Mouse (Mus musculus) gastrocnemius, postnatal 36 days (tissue): ENCODE data around the gene Thoc2. TPM values are rescaled to one million over a fixed set of nuclear protein-coding genes. Genes with fewer than 3 reads are reported as not detected.
A peak's percentile ranks its signal among the peaks of the same experiment; 100 is the strongest.
"Not testable (repeated sequence)": the region's sequence is repeated elsewhere in the genome, so short reads cannot be mapped to it uniquely, and the experiment has no call there.

Source experiments
- DNase-seq, 2 experiments: peaks; one replicate each; pipeline ENCODE4 v3.0.0; 2022
- intact Hi-C: fragments of 180-260 bp; cut with DNase I; formaldehyde crosslinking; loops from one replicate; pipeline ENCODE4 v1.15.1; 2025
- long read RNA-seq, 2 experiments: library from polyadenylated mRNA; stranded (forward); transcript quantifications; one replicate each; pipeline ENCODE4 v2.0.0; 2021
- microRNA-seq, 2 experiments: library from miRNA; unstranded; fragments of <30 nt; microRNA quantifications; one replicate each; pipeline ENCODE4 v1.2.0; 2021
- total RNA-seq, 2 experiments: library from RNA; stranded (reverse); gene quantifications; 2 replicates each; pipeline ENCODE4 v1.2.3; 2021

The Thoc2 gene
- 10 to 100 TPM; 16.4 to 24.1 TPM for total RNA-seq
- long read RNA-seq, experiment 1, partial matches to known transcripts = 2 of 2 reads
- long read RNA-seq, experiment 1, other reads (novel, unspliced or antisense) = 0 of 2 reads
- long read RNA-seq, experiment 2, full-length matches to known transcripts = 1 of 3 reads
- long read RNA-seq, experiment 2, partial matches to known transcripts = 1 of 3 reads
- long read RNA-seq, experiment 2, other reads (novel, unspliced or antisense) = 1 of 3 reads

DNA sequence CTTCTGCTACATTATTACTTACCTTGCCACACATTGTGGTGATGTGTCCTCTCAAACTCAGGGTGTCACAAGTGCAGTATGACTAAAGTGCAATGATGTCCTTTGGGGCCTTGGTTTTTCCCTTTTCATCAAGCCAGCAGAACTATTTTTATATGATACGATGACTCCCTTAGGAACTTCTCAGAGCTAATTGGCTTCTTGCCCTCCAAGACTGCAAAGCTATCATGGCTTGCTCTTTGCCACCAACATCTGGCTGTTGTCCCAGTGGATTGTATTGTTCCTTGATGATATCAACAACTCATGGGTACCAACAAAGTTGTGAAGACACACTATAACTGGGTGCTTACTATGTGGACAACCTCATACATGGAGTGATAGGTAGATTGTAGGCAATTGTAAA is at the start of gene Thoc2:
Thoc2 (minus strand) TSS at position 101 of the 400 bp plus-strand sequence.
- intact Hi-C loops = no loop called here
- no peak for DNase-seq

DNA sequence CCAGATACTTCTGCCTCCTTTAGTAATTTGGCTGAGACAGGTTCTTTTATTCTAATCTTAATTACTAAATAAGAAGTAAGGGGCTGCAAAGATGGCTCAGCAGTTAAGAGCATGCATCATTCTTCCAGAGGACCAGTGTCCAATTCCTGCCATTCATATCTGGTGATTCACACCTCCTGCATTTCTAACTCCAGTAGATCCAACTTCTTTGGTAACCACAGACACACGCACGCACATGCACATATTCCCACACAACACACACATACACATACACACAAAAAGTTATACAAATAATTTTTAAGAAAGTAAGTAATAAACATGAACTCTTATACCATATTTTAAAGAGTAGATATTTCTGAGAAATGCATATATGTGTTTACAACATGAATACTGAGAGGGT is 49.6 kb upstream of the Thoc2 start:
- no peak for DNase-seq
- intact Hi-C loops = no loop called here

DNA sequence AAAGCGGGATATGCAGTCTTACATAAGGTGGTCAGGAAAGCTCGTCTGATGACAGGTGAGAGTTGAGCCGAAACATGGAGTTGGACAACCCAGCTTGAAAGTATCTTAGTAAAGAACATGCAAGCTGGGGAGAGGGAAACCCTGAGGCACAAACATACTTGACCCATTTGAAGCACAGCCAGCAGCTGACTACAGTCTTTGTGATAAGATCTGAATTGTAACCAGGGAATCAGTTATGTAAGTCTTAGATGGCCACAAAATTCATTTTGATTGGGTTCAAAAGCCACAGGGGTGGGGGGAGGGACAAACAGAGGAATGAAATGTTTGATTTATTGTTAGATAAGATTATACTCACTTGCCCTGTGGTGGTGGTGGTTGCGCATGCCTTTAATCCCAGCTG is 48.9 kb upstream of the Thoc2 start:
- no peak for DNase-seq
- intact Hi-C loops = no loop called here

DNA sequence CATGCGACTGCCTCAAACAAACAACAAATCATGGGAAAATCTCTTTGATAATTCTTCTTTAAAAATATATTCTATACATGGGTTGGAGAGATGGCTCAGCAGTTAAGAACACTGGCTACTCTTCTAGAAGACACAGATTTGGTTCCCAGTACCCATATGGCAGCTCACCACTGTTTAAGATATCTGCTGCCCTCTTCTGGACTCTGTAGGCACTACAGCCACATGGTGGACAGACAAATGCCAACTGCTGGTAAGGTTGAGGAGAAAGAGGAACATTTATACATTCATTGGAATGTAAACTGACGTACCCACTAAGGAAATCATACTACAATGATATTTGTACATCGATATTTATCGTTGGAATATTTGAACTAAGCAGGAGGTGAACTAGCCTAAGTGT is 36.7 kb upstream of the Thoc2 start:
- no peak for DNase-seq
- intact Hi-C loops = no loop called here

DNA sequence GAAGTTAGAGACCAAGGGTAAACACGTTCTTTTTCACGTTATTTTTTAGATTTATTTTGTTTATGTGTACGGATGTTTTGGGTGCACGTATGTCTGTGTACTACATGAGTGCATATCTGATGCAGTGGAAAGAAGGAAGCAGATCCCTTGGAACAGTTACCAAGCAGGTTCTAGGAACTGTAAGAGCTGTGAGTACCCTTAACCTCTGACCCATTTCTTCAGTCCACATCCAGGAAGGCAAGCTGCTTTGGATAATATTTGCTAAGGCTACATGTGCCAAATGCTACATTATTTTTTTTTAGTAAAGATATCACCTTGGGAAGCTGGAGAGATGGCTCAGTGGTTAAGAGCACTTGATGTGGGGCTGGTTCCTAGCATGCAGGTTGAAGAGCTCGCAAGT is 21.4 kb upstream of the Thoc2 start:
- intact Hi-C loops = no loop called here
- no peak for DNase-seq

DNA sequence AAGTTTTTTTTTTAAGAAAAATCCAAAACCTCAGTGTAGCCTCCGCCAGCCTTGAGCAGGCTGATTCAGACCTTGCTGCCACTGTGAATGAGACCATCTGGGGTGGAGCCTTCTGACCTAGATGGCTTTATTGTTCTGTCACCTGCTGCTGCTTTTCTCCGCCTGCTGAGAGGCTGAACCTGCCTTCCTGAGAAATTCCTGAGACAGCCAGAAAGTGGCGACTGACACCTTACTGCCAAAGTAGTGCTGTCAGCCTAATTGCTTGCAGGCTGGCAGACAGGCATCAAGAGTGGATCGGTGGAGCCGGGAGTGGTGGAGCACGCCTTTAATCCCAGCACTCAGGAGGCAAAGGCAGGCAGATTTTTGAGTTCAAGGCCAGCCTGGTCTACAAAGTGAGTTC is 11.3 kb upstream of the Thoc2 start:
- intact Hi-C loops = not testable (repeated sequence)

DNA sequence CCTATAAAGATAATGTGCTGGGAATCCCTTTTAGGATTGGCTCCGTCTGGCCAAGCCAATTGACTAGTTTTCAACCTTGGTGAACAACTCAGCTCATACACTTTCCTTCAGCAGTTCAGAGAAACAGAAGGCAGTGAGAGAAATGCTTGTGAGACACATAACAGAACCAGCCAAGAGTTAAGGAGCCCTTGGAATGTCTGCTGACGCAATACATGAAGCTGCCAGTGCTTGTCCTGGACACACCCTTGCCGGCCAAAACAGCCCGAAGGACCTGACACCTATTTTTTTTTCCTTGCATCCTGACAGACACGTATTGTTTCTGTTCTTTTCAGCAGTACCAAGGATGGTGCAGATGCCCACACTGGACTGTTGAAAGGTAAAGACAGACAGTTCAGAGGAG is 4.2 kb upstream of the Thoc2 start:
- intact Hi-C loops = no loop called here
- DNase-seq = no peak

More for the DNA sequence above, 11.3 kb upstream of the Thoc2 start:
- DNase-seq = not testable (repeated sequence)

DNA sequence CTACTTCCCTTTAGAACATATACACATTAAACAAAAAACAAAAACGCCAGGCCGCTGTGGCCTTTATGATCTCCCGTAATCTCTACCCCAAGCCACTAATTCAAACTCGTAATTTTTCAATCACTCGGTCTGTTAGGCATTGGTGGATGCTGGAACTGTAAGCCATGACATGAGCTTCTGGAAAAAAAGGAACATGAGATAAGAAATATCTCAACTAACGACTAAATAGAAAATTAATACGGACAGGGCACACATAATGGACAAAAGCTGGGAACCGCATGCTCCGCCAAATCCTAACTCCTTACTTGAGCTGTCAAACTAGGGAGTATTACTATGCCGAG is 8.4 kb downstream of the Thoc2 start:
- no peak for DNase-seq
- intact Hi-C loops = no loop called here

DNA sequence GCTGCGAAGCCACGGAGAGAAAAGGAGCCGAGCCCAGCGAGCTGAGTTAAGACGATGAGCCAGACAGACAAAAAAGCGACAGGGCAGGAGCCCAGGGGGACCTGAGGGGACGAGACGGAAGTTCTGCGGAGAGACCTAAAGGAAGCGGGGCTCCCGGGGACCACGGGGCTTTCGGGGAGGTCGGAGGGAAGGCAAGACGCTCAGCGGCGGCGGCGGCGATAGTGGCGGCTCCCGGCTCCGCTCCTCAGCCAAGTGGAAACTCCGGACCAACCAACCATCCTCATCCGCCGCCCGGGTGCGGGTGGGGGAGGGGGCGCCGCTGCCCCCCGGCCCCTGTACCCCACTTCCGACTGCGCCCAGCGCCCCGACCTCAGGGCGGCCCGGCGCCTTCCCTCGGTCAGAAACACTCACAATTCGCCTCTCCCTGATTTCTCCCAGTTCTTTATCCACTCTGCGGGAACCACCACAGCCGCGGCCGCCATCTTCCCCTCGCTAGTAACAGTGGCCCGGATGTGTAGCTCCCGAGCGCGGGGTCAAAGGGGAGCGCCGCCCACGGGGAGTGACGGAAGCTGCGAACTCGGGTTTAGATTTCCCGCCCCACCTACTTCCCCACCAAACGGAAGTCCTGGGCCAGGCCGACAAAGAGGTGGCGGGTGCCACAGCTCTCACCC is 8.9 kb downstream of the Thoc2 start:
- intact Hi-C loops = no loop called here
- peak; percentile 76 to 78 for DNase-seq

DNA sequence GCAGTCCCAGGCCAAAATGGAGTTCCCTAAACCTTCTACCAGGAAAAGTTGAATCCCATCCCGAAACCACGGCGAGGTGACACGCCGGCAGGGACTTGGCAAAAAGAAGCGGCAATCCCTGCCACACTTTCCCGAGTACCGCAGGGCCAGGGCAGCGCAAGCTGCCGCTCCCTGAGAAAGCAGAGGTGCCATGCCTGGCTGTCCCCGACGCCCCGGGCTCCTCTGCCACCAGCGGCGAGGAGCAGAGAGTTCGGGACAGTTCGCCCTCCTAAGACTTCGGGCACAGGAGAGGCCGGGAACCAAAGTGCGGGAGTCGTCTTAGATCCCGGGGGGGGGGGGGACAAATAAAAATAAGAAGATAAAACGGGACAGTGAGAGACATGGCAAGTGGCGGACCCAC is 9.5 kb downstream of the Thoc2 start:
- intact Hi-C loops = no loop called here
- peak in 1 of 2 experiments; percentile 13 for DNase-seq

DNA sequence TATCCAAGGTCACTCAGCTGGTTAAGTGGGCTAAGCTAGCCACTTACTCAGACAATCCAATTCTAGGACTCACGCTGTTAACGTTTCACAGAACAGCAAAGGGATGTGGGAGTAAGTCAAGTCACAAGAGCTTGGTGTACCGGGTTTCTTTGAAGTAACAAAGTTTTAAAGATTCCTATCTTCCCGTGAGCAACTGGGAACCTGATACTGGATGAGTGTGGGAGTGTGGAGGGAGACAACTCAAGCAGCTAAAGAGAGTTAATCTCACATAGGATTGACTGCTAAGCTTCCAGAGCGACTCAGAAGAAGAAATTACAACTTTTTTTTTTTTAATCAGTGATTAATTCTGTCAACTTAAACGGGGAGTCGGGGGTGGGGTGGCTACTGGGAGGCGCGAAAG is 10.0 kb downstream of the Thoc2 start:
- no peak for DNase-seq

DNA sequence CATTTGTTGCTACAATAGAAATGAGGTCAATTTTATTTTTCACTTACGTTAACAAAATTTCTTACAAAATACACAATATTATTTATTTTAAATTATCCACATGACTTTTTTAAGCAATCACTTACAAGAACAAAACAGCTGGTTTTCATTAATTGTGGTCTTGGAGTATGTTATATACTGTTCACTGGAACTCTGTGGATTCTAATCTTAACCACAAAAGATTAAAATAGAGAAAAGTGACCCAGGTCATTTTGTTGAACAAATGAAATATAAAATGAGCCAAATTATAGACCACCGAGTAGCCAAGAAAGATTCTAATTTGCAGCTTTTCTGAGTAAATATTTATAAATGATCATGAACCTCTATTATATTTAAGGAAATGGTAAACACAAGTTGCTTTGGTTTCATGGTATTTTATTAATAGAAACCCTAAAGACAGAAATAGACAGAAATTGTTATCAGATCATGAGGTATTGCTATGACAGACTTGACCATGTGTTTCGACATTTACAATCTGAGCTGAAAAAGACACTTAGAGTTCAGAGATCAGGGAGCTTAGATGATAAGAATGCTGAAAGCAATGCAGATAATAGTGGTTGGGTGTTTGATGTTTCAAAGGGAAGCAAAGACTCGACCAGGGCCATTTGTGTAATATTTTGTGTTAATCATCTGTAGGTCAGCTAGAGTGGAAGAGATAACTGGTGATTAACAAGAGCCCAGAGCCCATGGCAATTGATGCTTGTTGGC is 35.5 kb downstream of the Thoc2 start:
- intact Hi-C loops = no loop called here
- DNase-seq = no peak

More for the DNA sequence above, 10.0 kb downstream of the Thoc2 start:
- intact Hi-C loops = no loop called here

DNA sequence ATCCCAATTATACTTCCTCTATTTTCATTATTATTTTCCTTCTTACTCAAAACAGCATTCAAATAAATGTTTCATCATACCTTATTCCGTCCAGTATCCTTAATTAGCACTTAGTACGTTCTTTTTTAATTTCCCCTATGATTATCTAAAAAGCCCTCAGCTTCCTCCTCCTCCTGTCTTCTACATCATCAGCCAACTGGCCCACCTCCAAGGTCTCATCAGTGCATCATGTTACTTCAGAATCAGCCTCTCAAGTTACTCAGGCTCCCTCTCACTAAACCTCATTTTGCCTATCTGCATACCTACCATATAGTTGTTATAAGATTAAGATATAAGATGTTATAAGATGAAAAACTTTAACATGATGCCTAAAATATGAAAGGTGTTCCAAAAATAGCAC is 43.9 kb downstream of the Thoc2 start:
- no peak for DNase-seq

DNA sequence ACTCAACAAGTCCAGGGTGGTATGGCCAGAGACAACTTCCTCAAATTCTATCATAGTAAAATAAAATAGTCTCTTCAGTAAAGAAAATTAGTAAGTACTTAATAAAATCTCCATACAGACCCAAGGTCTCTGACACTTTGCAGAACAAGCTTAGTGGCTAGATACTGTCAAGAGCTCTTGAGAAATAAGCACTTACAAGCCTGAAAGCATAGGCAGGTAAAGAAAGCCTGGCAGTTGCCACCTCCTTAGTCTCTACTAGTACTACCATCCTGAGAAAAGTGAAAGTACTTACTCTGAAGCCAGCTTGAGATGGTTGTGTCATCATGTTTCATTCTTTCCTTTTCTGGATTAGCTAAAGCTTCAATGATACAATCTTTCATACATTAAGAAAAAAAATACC is 82.7 kb downstream of the Thoc2 start:
- no peak for DNase-seq
- intact Hi-C loops = no loop called here

More for the DNA sequence above, 43.9 kb downstream of the Thoc2 start:
- intact Hi-C loops = no loop called here

DNA sequence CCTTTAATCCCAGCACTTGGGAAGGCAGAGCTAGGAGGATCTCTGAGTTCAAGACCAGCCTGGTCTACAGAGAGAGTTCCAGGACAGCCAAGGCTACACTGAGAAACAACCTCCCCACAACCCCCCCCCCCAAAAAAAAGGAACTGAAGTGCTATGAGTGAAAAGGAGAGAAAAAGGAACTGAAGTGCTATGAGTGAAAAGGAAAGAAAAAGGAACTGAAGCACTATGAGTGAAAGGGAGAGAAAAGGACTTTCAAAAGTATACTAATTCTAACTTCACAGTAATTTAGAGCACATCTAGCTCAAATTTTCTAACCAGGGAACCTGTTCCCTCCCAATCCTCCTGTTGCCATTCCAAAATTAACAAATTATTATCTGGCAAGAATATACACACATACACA is 114.9 kb downstream of the Thoc2 start:
- DNase-seq = no peak

DNA sequence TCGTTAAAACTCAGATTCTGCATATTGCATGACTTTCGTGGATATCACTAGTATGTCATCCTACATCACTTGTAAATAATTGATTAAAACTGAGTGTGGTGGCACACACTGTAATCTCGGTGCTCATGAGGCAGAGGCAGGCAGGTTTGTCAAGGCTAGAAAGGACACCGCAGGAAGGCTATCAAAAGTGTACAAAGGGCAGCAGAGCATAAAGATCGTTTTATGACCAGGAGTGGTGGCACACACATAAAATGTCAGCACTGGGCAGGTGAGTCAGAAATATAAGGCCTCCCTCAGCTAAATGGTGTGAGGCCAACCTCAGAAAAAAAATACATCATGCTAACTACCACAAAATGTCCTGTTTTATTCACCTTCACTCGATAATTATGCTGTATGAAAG is 127.2 kb downstream of the Thoc2 start:
- no peak for DNase-seq
- intact Hi-C loops = no loop called here

More for the DNA sequence above, 114.9 kb downstream of the Thoc2 start:
- intact Hi-C loops = no loop called here

Small RNAs within 50 kb of the gene (microRNA-seq; reads per million reads assigned to microRNA genes)
- gene Gm44490 = 0 reads per million in 2 experiments

Other genes with a start within 250 kb of the Thoc2 start
- 10 to 100 TPM; 17.2 to 17.6 TPM for gene Xiap, start 139.0 kb upstream of the Thoc2 start, total RNA-seq
- 10 to 100 TPM; 49.8 to 52.0 TPM for gene Stag2, start 228.6 kb upstream of the Thoc2 start, total RNA-seq